Comparison of ENCODE assay signal across 19 mouse cellular contexts in genomic region chr1:131293221-131293921, GRCm38 (mm10). TPM values are rescaled to one million over a fixed set of nuclear protein-coding genes. Genes with fewer than 3 reads are reported as not detected.
DNase-seq lines count a peak whose midpoint lies in the region; ATAC-seq and TF ChIP-seq lines count a peak whose summit lies in the region.
"Had no signal": no experiment of that assay in that cellular context is flagged by ENCODE, and none has a peak within 500 bp of the region (broad histone marks: within the 10 kb centered on the region; RNA-seq: fewer than 3 reads in every experiment).

No protein-coding gene starts in this region.

- no peaks in the 10 kb centered on the region for H3K9me3 ChIP-seq in intestine, postnatal 0 days (ENCODE audit: control insufficient read depth)
- H3K9me3 ChIP-seq in intestine, embryonic 16.5 days (ENCODE audit: control insufficient read depth, low read length), result no peaks in the 10 kb centered on the region
- H3K9me3 ChIP-seq in MEL (replicated peaks; ENCODE audit: insufficient read depth, low read length), result no peaks in the 10 kb centered on the region
- H3K9me3 ChIP-seq: lung, embryonic 15.5 days; stomach, embryonic 15.5 days had no signal

- no peak for TF ChIP-seq EP300 in MEL (IDR thresholded peaks at IDR 0.05; ENCODE audit: low read depth in 1 of 2, low read length in 2 of 2)

- TF ChIP-seq POLR2A in cerebellum, adult 2 months (IDR thresholded peaks at IDR 0.05; ENCODE audit: borderline replicate concordance, insufficient read depth, low read length), result no peak
- TF ChIP-seq POLR2A in MEL (IDR thresholded peaks at IDR 0.05; ENCODE audit: control insufficient read depth in 1 of 2, insufficient read depth in 1 of 2, low read depth in 1 of 2, low read length in 2 of 2, poor library complexity in 1 of 2), result no peak
- TF ChIP-seq POLR2A in embryonic fibroblast, embryonic 13.5 days (IDR thresholded peaks at IDR 0.05; ENCODE audit: low read depth, low read length), result no peak

- peaks cover 27% of the 10 kb centered on the region; the same call in 1 of the 2 replicates for H3K36me3 ChIP-seq in intestine, postnatal 0 days (ENCODE audit: control insufficient read depth, insufficient read depth)
- peaks cover 6% of the 10 kb centered on the region; the same call in 1 of the 2 replicates for H3K36me3 ChIP-seq in intestine, embryonic 16.5 days (ENCODE audit: control insufficient read depth, insufficient read depth, low read length)
- peaks cover 0 to 4% of the 10 kb centered on the region in 2 experiments; a peak in 2 of 4 replicates for H3K36me3 ChIP-seq in MEL (ENCODE audit: control insufficient read depth in 1 of 2, insufficient read depth in 2 of 2, low read length in 2 of 2)

- H3K4me2 ChIP-seq in intestine, postnatal 0 days (replicated peaks; ENCODE audit: low read depth), result no peak overlapping the region
- no peak overlapping the region for H3K4me2 ChIP-seq in intestine, embryonic 16.5 days (ENCODE audit: low read depth, low read length)
- H3K4me2 ChIP-seq: heart, embryonic 11.5 days; liver, embryonic 11.5 days; lung, embryonic 15.5 days; stomach, embryonic 15.5 days had no signal

- no peaks in the 10 kb centered on the region for H3K79me2 ChIP-seq in MEL (ENCODE audit: control insufficient read depth, insufficient read depth, low read length, poor library complexity)

- TF ChIP-seq RAD21 in MEL (IDR thresholded peaks at IDR 0.05; ENCODE audit: low read depth, low read length), result peak; percentile 55

- 27% methylated on average over 4 of the region's 4 CpGs for WGBS in cerebellum, adult 2 months
- 79% methylated on average over 4 of the region's 4 CpGs for WGBS in intestine, postnatal 0 days
- 91% methylated on average over 4 of the region's 4 CpGs for WGBS in intestine, embryonic 16.5 days

- no peak overlapping the region for H3K4me3 ChIP-seq in cerebellum, adult 2 months (replicated peaks; ENCODE audit: insufficient read depth, low read depth, low read length)
- H3K4me3 ChIP-seq in intestine, postnatal 0 days (ENCODE audit: low read depth, low read length), result no peak overlapping the region
- no peak overlapping the region for H3K4me3 ChIP-seq in intestine, embryonic 16.5 days (ENCODE audit: low read length)
- H3K4me3 ChIP-seq in MEL (ENCODE audit: control insufficient read depth in 1 of 2, insufficient read depth in 1 of 2, low read depth in 2 of 2, low read length in 2 of 2), result no peak overlapping the region
- H3K4me3 ChIP-seq in embryonic fibroblast, embryonic 13.5 days (ENCODE audit: insufficient read depth, low read length), result no peak overlapping the region
- H3K4me3 ChIP-seq: erythroblast, embryonic 14.5 days; lung, embryonic 15.5 days; stomach, embryonic 15.5 days had no signal

- H3K9ac ChIP-seq in intestine, postnatal 0 days (ENCODE audit: low read depth, low read length), result no peak overlapping the region
- no peak overlapping the region for H3K9ac ChIP-seq in intestine, embryonic 16.5 days (ENCODE audit: low read depth, low read length)
- no peak overlapping the region for H3K9ac ChIP-seq in MEL (ENCODE audit: control insufficient read depth, low read depth, low read length, poor library complexity, severe bottlenecking)
- H3K9ac ChIP-seq: lung, embryonic 15.5 days; stomach, embryonic 15.5 days had no signal

- DNase-seq in cerebellum, adult 2 months, result peak in 1 of 2 experiments; percentile 46
- no peak for DNase-seq in cerebellum, adult 11 months
- peak; percentile 26 for DNase-seq in MEL (ENCODE audit: low read depth, low spot score)
- DNase-seq in embryo, embryonic 11 days, result no peak
- DNase-seq in thymus, postnatal 4 days, result no peak
- DNase-seq: adrenal gland, postnatal 25 days; B cell, adult 2 months; heart, postnatal 4 days; kidney, adult 8-10 months; kidney, postnatal 4 days; spleen, adult 18-20 months had no signal

- peak overlapping the region; percentile 45 for H3K27ac ChIP-seq in cerebellum, adult 2 months (ENCODE audit: insufficient read depth, low read length)
- no peak overlapping the region for H3K27ac ChIP-seq in intestine, postnatal 0 days (ENCODE audit: low read depth, low read length)
- H3K27ac ChIP-seq in intestine, embryonic 16.5 days (ENCODE audit: low read length), result no peak overlapping the region
- H3K27ac ChIP-seq in MEL (ENCODE audit: control insufficient read depth, low read depth, low read length), result no peak overlapping the region
- H3K27ac ChIP-seq in embryonic fibroblast, embryonic 13.5 days (ENCODE audit: insufficient read depth, low read length), result peak overlapping the region; percentile 49
- H3K27ac ChIP-seq: lung, embryonic 15.5 days; stomach, embryonic 15.5 days had no signal

- peaks cover 43% of the 10 kb centered on the region for H3K4me1 ChIP-seq in cerebellum, adult 2 months (ENCODE audit: control insufficient read depth, insufficient read depth, low read length)
- no peaks in the 10 kb centered on the region for H3K4me1 ChIP-seq in intestine, postnatal 0 days (replicated peaks; ENCODE audit: control insufficient read depth, insufficient read depth, low read length)
- H3K4me1 ChIP-seq in intestine, embryonic 16.5 days (ENCODE audit: control insufficient read depth, insufficient read depth, low read length), result no peaks in the 10 kb centered on the region
- no peaks in the 10 kb centered on the region for H3K4me1 ChIP-seq in MEL (ENCODE audit: control insufficient read depth in 1 of 2, insufficient read depth in 2 of 2, low read length in 2 of 2)
- H3K4me1 ChIP-seq in embryonic fibroblast, embryonic 13.5 days (ENCODE audit: control insufficient read depth, insufficient read depth, low read length), result peaks cover 11% of the 10 kb centered on the region; the same call in 1 of the 2 replicates
- H3K4me1 ChIP-seq: lung, embryonic 15.5 days; stomach, embryonic 15.5 days had no signal

- H3K27me3 ChIP-seq in cerebellum, adult 2 months (ENCODE audit: control insufficient read depth, insufficient read depth, low read length), result no peaks in the 10 kb centered on the region
- H3K27me3 ChIP-seq in intestine, postnatal 0 days (replicated peaks; ENCODE audit: control insufficient read depth, insufficient read depth, low read length), result no peaks in the 10 kb centered on the region
- no peaks in the 10 kb centered on the region for H3K27me3 ChIP-seq in intestine, embryonic 16.5 days (replicated peaks; ENCODE audit: control insufficient read depth, insufficient read depth, low read length)
- no peaks in the 10 kb centered on the region for H3K27me3 ChIP-seq in MEL (ENCODE audit: control insufficient read depth in 1 of 2, insufficient read depth in 2 of 2, low read length in 2 of 2)
- H3K27me3 ChIP-seq: lung, embryonic 15.5 days; stomach, embryonic 15.5 days had no signal

- ATAC-seq in intestine, postnatal 0 days, result no peak
- ATAC-seq in intestine, embryonic 16.5 days, result no peak

- peak; percentile 60; the same call in 1 of the 2 replicates for TF ChIP-seq CTCF in cerebellum, adult 2 months (IDR thresholded peaks at IDR 0.05; ENCODE audit: borderline replicate concordance, insufficient read depth, low read depth, low read length)
- peak; percentile 16; the same call in 1 of the 2 replicates for TF ChIP-seq CTCF in intestine, postnatal 0 days (IDR thresholded peaks at IDR 0.05; ENCODE audit: low read depth)
- TF ChIP-seq CTCF in MEL (IDR thresholded peaks at IDR 0.05 in 2 of 3, conservative IDR thresholded peaks at IDR 0.05 in 1 of 3; ENCODE audit: control insufficient read depth in 1 of 3, insufficient read depth in 1 of 3, low read depth in 2 of 3, low read length in 3 of 3, poor library complexity in 1 of 3, severe bottlenecking in 1 of 3), result peak in 2 of 3 experiments; percentile 5 to 46; a peak in 2 of 6 replicates
- no peak for TF ChIP-seq CTCF in embryonic fibroblast, embryonic 13.5 days (IDR thresholded peaks at IDR 0.05; ENCODE audit: borderline replicate concordance, insufficient read depth, low read length)

TF ChIP-seq in MEL, 35 proteins besides CTCF, POLR2A, EP300 and RAD21:
- TF ChIP-seq POLR2AphosphoS5 (IDR thresholded peaks at IDR 0.05; ENCODE audit: borderline replicate concordance, low read depth, low read length) (no peak), CHD1 (IDR thresholded peaks at IDR 0.05; ENCODE audit: low read depth, low read length) (no peak), UBTF (IDR thresholded peaks at IDR 0.05; ENCODE audit: borderline replicate concordance, insufficient read depth, low read depth, low read length) (no peak), JUND (IDR thresholded peaks at IDR 0.05; ENCODE audit: low read depth, low read length) (no peak), SMC3 (IDR thresholded peaks at IDR 0.05; ENCODE audit: low read depth, low read length) (peak; percentile 53), MEF2A (IDR thresholded peaks at IDR 0.05; ENCODE audit: extremely low read depth, insufficient replicate concordance, low read depth, low read length, poor library complexity, severe bottlenecking) (no peak), TCF12 (IDR thresholded peaks at IDR 0.05; ENCODE audit: low read depth, low read length) (no peak), MXI1 (IDR thresholded peaks at IDR 0.05; ENCODE audit: low read depth, low read length) (no peak), SIN3A (IDR thresholded peaks at IDR 0.05; ENCODE audit: low read length) (no peak)

RNA-seq across cellular contexts. Expression of gene Ikbke, which starts 14.0 kb away (rescaled TPM):
- 1.5 and 1.8 TPM in 2 replicates for polyA plus RNA-seq in cerebellum, adult 2 months (2012; rRNA removed)
- polyA plus RNA-seq in intestine, postnatal 0 days (2015; fragmentation: Nextera tagmentation; extraction: Ambion mirVana), result 8.3 and 10.3 TPM in 2 replicates
- polyA plus RNA-seq in intestine, embryonic 16.5 days (2015; fragmentation: Nextera tagmentation; extraction: Ambion mirVana), result 13.0 and 13.8 TPM in 2 replicates
- 3.5 and 4.0 TPM in 2 replicates for total RNA-seq in MEL (2012; rRNA removed)
- polyA plus RNA-seq in MEL (2012; ENCODE audit: insufficient read depth in 1 of 2, insufficient read length in 2 of 2, low read depth in 1 of 2, low replicate concordance in 2 of 2, missing spikeins in 1 of 2), result 1 to 10 TPM in 1 of 2 experiments, not detected in 1; 7.2 TPM
- 14.6 and 16.2 TPM in 2 replicates for polyA plus RNA-seq in embryonic fibroblast, embryonic 13.5 days (2011; ENCODE audit: insufficient read length, low read depth, missing spikeins)
- polyA plus RNA-seq: erythroblast, embryonic 14.5 days had no signal

RNA-seq across cellular contexts. Expression of gene Rassf5, which starts 48.3 kb away (rescaled TPM):
- polyA plus RNA-seq in cerebellum, adult 2 months (2012; rRNA removed), result 18.3 and 20.9 TPM in 2 replicates
- polyA plus RNA-seq in intestine, postnatal 0 days (2015; fragmentation: Nextera tagmentation; extraction: Ambion mirVana), result 5.8 and 6.4 TPM in 2 replicates
- 3.5 and 4.1 TPM in 2 replicates for polyA plus RNA-seq in intestine, embryonic 16.5 days (2015; fragmentation: Nextera tagmentation; extraction: Ambion mirVana)
- total RNA-seq in MEL (2012; rRNA removed), result 14.2 and 14.8 TPM in 2 replicates
- polyA plus RNA-seq in MEL (2012; ENCODE audit: insufficient read depth in 1 of 2, insufficient read length in 2 of 2, low read depth in 1 of 2, low replicate concordance in 2 of 2, missing spikeins in 1 of 2), result 10 to 100 TPM in 1 of 2 experiments, not detected in 1; 28.8 TPM
- polyA plus RNA-seq in embryonic fibroblast, embryonic 13.5 days (2011; ENCODE audit: insufficient read length, low read depth, missing spikeins), result 11.6 and 15.7 TPM in 2 replicates
- polyA plus RNA-seq: erythroblast, embryonic 14.5 days had no signal

Comparison
In these comparisons a context has a peak if more than half of its experiments do, and no peak if none do; other contexts are left out.
1. H3K27ac ChIP-seq: peak in cerebellum, adult 2 months (single experiment) and embryonic fibroblast, embryonic 13.5 days (single experiment); none in intestine, postnatal 0 days (single experiment), intestine, embryonic 16.5 days (single experiment) and MEL (single experiment).